Mouse (Mus musculus): ENCODE measurements around the gene Slc35e3. TPM values are rescaled to one million over a fixed set of nuclear protein-coding genes. Genes with fewer than 3 reads are reported as not detected.

The Slc35e3 gene
- polyA plus RNA-seq, 1 experiment from 2014 or later = 3.7 TPM

GRCm38 (mm10) chr10:117687577-117687976 is 58.6 kb downstream of the Slc35e3 start:
- H3K36me3 ChIP-seq (replicated peaks; ENCODE audit: insufficient read depth, low read length) = peaks cover 41% of the 10 kb centered on the region
- no peak for DNase-seq
- TF ChIP-seq CTCF (IDR thresholded peaks at IDR 0.05; ENCODE audit: low read depth) = no peak
- no peak for TF ChIP-seq EP300 (IDR thresholded peaks at IDR 0.05; ENCODE audit: low read depth)
- no peak overlapping the region for H3K4me3 ChIP-seq (ENCODE audit: low read depth, low read length)
- ATAC-seq = 0 out of 2 replicates have a peak, but pooled peaks have one; percentile 40
- 79% methylated on average over 7 of the region's 7 CpGs for WGBS (ENCODE audit: insufficient replicate concordance)
- no peaks in the 10 kb centered on the region for H3K4me1 ChIP-seq (ENCODE audit: insufficient read depth)
- H3K4me2 ChIP-seq (ENCODE audit: low read depth, low read length) = no peak overlapping the region
- H3K9me3 ChIP-seq (ENCODE audit: low read length) = no peaks in the 10 kb centered on the region
- H3K9ac ChIP-seq (replicated peaks) = no peak overlapping the region
- no peaks in the 10 kb centered on the region for H3K27me3 ChIP-seq (ENCODE audit: insufficient read depth, low read length)
- no peak overlapping the region for H3K27ac ChIP-seq (ENCODE audit: low read depth)

- Histone ChIP-seq H3K4me1 (ENCODE audit: insufficient read depth) (no peaks in the 10 kb centered on the region), H3K9me3 (ENCODE audit: low read length) (no peaks in the 10 kb centered on the region), H3K9ac (replicated peaks) (no peak overlapping the region), H3K27ac (ENCODE audit: low read depth) (no peak overlapping the region), H3K4me3 (ENCODE audit: low read depth, low read length) (no peak overlapping the region), H3K36me3 (replicated peaks; ENCODE audit: insufficient read depth, low read length) (peaks cover 35% of the 10 kb centered on the region), H3K4me2 (ENCODE audit: low read depth, low read length) (no peak overlapping the region), H3K27me3 (ENCODE audit: insufficient read depth, low read length) (no peaks in the 10 kb centered on the region)
- DNase-seq (no peak), ATAC-seq (no peak)
- WGBS (ENCODE audit: insufficient replicate concordance) = 73% methylated on average over 3 of the region's 3 CpGs
- TF ChIP-seq EP300 (IDR thresholded peaks at IDR 0.05; ENCODE audit: low read depth) = no peak
- TF ChIP-seq CTCF (IDR thresholded peaks at IDR 0.05; ENCODE audit: low read depth) = no peak
Measured at GRCm38 (mm10) chr10:117687018-117687417, 59.1 kb downstream of the Slc35e3 start.

GRCm38 (mm10) chr10:117685849-117686591 is 60.1 kb downstream of the Slc35e3 start:
- Histone ChIP-seq H3K4me3 (ENCODE audit: low read depth, low read length) (no peak overlapping the region), H3K9ac (replicated peaks) (no peak overlapping the region), H3K27me3 (ENCODE audit: insufficient read depth, low read length) (no peaks in the 10 kb centered on the region), H3K27ac (ENCODE audit: low read depth) (no peak overlapping the region), H3K36me3 (replicated peaks; ENCODE audit: insufficient read depth, low read length) (peaks cover 27% of the 10 kb centered on the region), H3K4me1 (ENCODE audit: insufficient read depth) (no peaks in the 10 kb centered on the region), H3K4me2 (ENCODE audit: low read depth, low read length) (no peak overlapping the region), H3K9me3 (ENCODE audit: low read length) (no peaks in the 10 kb centered on the region)
- ATAC-seq (no peak), DNase-seq (no peak)
- no peak for TF ChIP-seq CTCF (IDR thresholded peaks at IDR 0.05; ENCODE audit: low read depth)
- no peak for TF ChIP-seq EP300 (IDR thresholded peaks at IDR 0.05; ENCODE audit: low read depth)
- WGBS (ENCODE audit: insufficient replicate concordance) = 83% methylated on average over 13 of the region's 13 CpGs

- WGBS (ENCODE audit: insufficient replicate concordance) = 75% methylated on average over 15 of the region's 15 CpGs
- Histone ChIP-seq H3K4me3 (ENCODE audit: low read depth, low read length) (no peak overlapping the region), H3K27me3 (ENCODE audit: insufficient read depth, low read length) (no peaks in the 10 kb centered on the region), H3K9ac (replicated peaks) (no peak overlapping the region), H3K9me3 (ENCODE audit: low read length) (no peaks in the 10 kb centered on the region), H3K4me1 (ENCODE audit: insufficient read depth) (no peaks in the 10 kb centered on the region), H3K27ac (ENCODE audit: low read depth) (no peak overlapping the region), H3K36me3 (replicated peaks; ENCODE audit: insufficient read depth, low read length) (peaks cover 20% of the 10 kb centered on the region), H3K4me2 (ENCODE audit: low read depth, low read length) (no peak overlapping the region)
- TF ChIP-seq EP300 (IDR thresholded peaks at IDR 0.05; ENCODE audit: low read depth) (no peak), CTCF (IDR thresholded peaks at IDR 0.05; ENCODE audit: low read depth) (no peak)
- DNase-seq (no peak), ATAC-seq (no peak)
Measured at GRCm38 (mm10) chr10:117685171-117685848, 60.9 kb downstream of the Slc35e3 start.

GRCm38 (mm10) chr10:117684298-117685170 is 61.6 kb downstream of the Slc35e3 start:
- DNase-seq (no peak), ATAC-seq (no peak)
- Histone ChIP-seq H3K36me3 (replicated peaks; ENCODE audit: insufficient read depth, low read length) (peaks cover 14% of the 10 kb centered on the region), H3K27me3 (ENCODE audit: insufficient read depth, low read length) (no peaks in the 10 kb centered on the region), H3K9me3 (ENCODE audit: low read length) (no peaks in the 10 kb centered on the region), H3K4me1 (ENCODE audit: insufficient read depth) (no peaks in the 10 kb centered on the region), H3K4me2 (ENCODE audit: low read depth, low read length) (no peak overlapping the region), H3K9ac (replicated peaks) (no peak overlapping the region), H3K4me3 (ENCODE audit: low read depth, low read length) (no peak overlapping the region), H3K27ac (ENCODE audit: low read depth) (no peak overlapping the region)
- WGBS (ENCODE audit: insufficient replicate concordance) = 66% methylated on average over 19 of the region's 19 CpGs
- TF ChIP-seq CTCF (IDR thresholded peaks at IDR 0.05; ENCODE audit: low read depth) = no peak
- no peak for TF ChIP-seq EP300 (IDR thresholded peaks at IDR 0.05; ENCODE audit: low read depth)

GRCm38 (mm10) chr10:117683734-117684037 is 62.5 kb downstream of the Slc35e3 start:
- ATAC-seq (no peak), DNase-seq (no peak)
- no peaks in the 10 kb centered on the region for H3K27me3 ChIP-seq (ENCODE audit: insufficient read depth, low read length)
- H3K4me1 ChIP-seq (ENCODE audit: insufficient read depth) = no peaks in the 10 kb centered on the region
- 84% methylated on average over 9 of the region's 9 CpGs for WGBS (ENCODE audit: insufficient replicate concordance)
- no peak overlapping the region for H3K4me2 ChIP-seq (ENCODE audit: low read depth, low read length)
- H3K27ac ChIP-seq (ENCODE audit: low read depth) = no peak overlapping the region
- no peak overlapping the region for H3K9ac ChIP-seq (replicated peaks)
- H3K4me3 ChIP-seq (ENCODE audit: low read depth, low read length) = no peak overlapping the region
- H3K36me3 ChIP-seq (replicated peaks; ENCODE audit: insufficient read depth, low read length) = peaks cover 5% of the 10 kb centered on the region
- TF ChIP-seq CTCF (IDR thresholded peaks at IDR 0.05; ENCODE audit: low read depth) (no peak), EP300 (IDR thresholded peaks at IDR 0.05; ENCODE audit: low read depth) (no peak)
- H3K9me3 ChIP-seq (ENCODE audit: low read length) = no peaks in the 10 kb centered on the region

Other genes starting within 250 kb of the Slc35e3 start
- 7.0 and 7.7 TPM in 2 replicates for gene Cpm, start 116.9 kb downstream of the Slc35e3 start, polyA plus RNA-seq (2015; fragmentation: Nextera tagmentation; extraction: Ambion mirVana)
- gene Mdm2, start 35.6 kb downstream of the Slc35e3 start, polyA plus RNA-seq (2015; fragmentation: Nextera tagmentation; extraction: Ambion mirVana) = 10.5 and 11.3 TPM in 2 replicates
- gene Nup107, start 46.3 kb upstream of the Slc35e3 start, polyA plus RNA-seq (2015; fragmentation: Nextera tagmentation; extraction: Ambion mirVana) = 12.9 and 15.0 TPM in 2 replicates
- 103 and 105 TPM in 2 replicates for gene Rap1b, start 99.7 kb upstream of the Slc35e3 start, polyA plus RNA-seq (2015; fragmentation: Nextera tagmentation; extraction: Ambion mirVana)

Measured in liver, postnatal 0 days (tissue).